Mouse (Mus musculus): ENCODE results near the gene Kcnb1.

Gene Kcnb1

GRCm38 (mm10) chr2:167162516-167163021 is 27.4 kb downstream of the Kcnb1 start:
- DNase-seq, result no peak

- no peak for DNase-seq
Measured at GRCm38 (mm10) chr2:167159721-167160120, 30.2 kb downstream of the Kcnb1 start.

- DNase-seq, result no peak
Measured at GRCm38 (mm10) chr2:167158780-167159179, 31.2 kb downstream of the Kcnb1 start.

GRCm38 (mm10) chr2:167156118-167156715 is 33.7 kb downstream of the Kcnb1 start:
- peak; percentile 51 for DNase-seq

GRCm38 (mm10) chr2:167155541-167155973 is 34.4 kb downstream of the Kcnb1 start:
- DNase-seq, result no peak

- no peak for DNase-seq
Measured at GRCm38 (mm10) chr2:167150880-167151279, 39.1 kb downstream of the Kcnb1 start.

GRCm38 (mm10) chr2:167150135-167150534 is 39.8 kb downstream of the Kcnb1 start:
- DNase-seq, result no peak

GRCm38 (mm10) chr2:167149035-167149434 is 40.9 kb downstream of the Kcnb1 start:
- no peak for DNase-seq

- no peak for DNase-seq
Measured at GRCm38 (mm10) chr2:167147708-167148107, 42.2 kb downstream of the Kcnb1 start.

- DNase-seq, result peak; percentile 44
Measured at GRCm38 (mm10) chr2:167145904-167146303, 44.1 kb downstream of the Kcnb1 start.

GRCm38 (mm10) chr2:167144439-167145307 is 45.3 kb downstream of the Kcnb1 start:
- DNase-seq, result no peak

- DNase-seq, result no peak
Measured at GRCm38 (mm10) chr2:167143914-167144313, 46.0 kb downstream of the Kcnb1 start.

GRCm38 (mm10) chr2:167142282-167142681 is 47.7 kb downstream of the Kcnb1 start:
- DNase-seq, result no peak

GRCm38 (mm10) chr2:167141810-167142209 is 48.1 kb downstream of the Kcnb1 start:
- no peak for DNase-seq

- no peak for DNase-seq
Measured at GRCm38 (mm10) chr2:167139801-167140269, 50.1 kb downstream of the Kcnb1 start.

- DNase-seq, result no peak
Measured at GRCm38 (mm10) chr2:167138611-167139010, 51.3 kb downstream of the Kcnb1 start.

- peak; percentile 61 for DNase-seq
Measured at GRCm38 (mm10) chr2:167136909-167137308, 53.0 kb downstream of the Kcnb1 start.

- DNase-seq, result no peak
Measured at GRCm38 (mm10) chr2:167132041-167132440, 57.9 kb downstream of the Kcnb1 start.

GRCm38 (mm10) chr2:167130050-167130770 is 59.7 kb downstream of the Kcnb1 start:
- no peak for DNase-seq

GRCm38 (mm10) chr2:167129608-167129955 is 60.4 kb downstream of the Kcnb1 start:
- DNase-seq, result peak; percentile 35

- peak; percentile 39 for DNase-seq
Measured at GRCm38 (mm10) chr2:167128699-167129607, 61.0 kb downstream of the Kcnb1 start.

GRCm38 (mm10) chr2:167127404-167127803 is 62.6 kb downstream of the Kcnb1 start:
- no peak for DNase-seq
